Comparison of ENCODE assay signal across 9 mouse cellular contexts in the genomic region with DNA sequence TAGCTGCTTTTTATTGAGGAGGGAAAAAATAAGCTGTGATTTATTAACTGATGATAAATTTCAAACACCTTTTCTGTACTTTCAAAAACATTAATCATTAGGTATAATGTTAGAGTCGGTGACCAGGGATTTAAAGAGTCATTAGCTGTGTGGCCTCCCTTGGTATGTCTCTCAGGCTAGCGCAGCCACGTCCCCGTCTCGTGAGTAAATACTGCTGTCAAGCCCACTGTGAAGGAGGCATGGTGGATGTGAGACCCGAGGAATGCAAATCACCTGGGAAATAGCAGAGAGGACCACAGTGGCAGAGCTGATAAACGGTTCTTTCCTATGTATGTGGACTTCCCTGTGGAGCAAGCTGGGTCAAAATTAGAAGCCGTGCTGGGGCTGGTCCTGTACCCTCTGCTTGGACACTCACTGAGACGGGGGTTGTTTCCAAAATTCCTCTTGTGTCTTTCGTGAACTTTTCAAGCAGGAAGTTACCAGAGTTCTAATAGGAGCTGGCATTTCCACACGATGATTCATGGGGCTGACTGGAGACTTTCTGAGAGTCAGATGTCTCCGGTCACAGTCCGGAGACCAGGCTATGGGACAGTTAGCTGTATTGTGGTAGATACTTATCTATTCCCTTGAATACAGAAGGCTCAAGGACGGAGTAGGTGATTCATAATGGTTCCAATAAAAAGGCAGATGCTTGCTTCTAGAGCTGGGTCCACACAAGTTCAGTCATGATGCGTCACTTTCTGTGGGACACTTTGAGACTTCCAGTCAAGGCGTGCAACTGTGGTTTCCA.
DNase-seq lines count a peak whose midpoint lies in the region; ATAC-seq and TF ChIP-seq lines count a peak whose summit lies in the region.
"Had no signal": no experiment of that assay in that cellular context is flagged by ENCODE, and none has a peak within 500 bp of the region (broad histone marks: within the 10 kb centered on the region; RNA-seq: fewer than 3 reads in every experiment).

No protein-coding gene starts in this region.

- no peaks in the 10 kb centered on the region for H3K9me3 ChIP-seq in liver, embryonic 11.5 days (ENCODE audit: control insufficient read depth, low read length)
- H3K9me3 ChIP-seq in liver, postnatal 0 days (ENCODE audit: low read length) = no peaks in the 10 kb centered on the region
- no peaks in the 10 kb centered on the region for H3K9me3 ChIP-seq in midbrain, embryonic 11.5 days (ENCODE audit: control insufficient read depth, low read length)
- H3K9me3 ChIP-seq: hindbrain, embryonic 10.5 days had no signal

- no peaks in the 10 kb centered on the region for H3K27me3 ChIP-seq in liver, embryonic 11.5 days (replicated peaks; ENCODE audit: control insufficient read depth, insufficient read depth, low read length)
- no peaks in the 10 kb centered on the region for H3K27me3 ChIP-seq in liver, postnatal 0 days (ENCODE audit: insufficient read depth, low read length)
- no peaks in the 10 kb centered on the region for H3K27me3 ChIP-seq in midbrain, embryonic 11.5 days (ENCODE audit: control insufficient read depth, insufficient read depth, low read length)

- 45% methylated on average over 16 of the region's 16 CpGs for WGBS in liver, embryonic 11.5 days
- WGBS in liver, postnatal 0 days (ENCODE audit: insufficient replicate concordance) = 51% methylated on average over 16 of the region's 16 CpGs
- 68% methylated on average over 16 of the region's 16 CpGs for WGBS in macrophage (ENCODE audit: missing documents)
- whole genome bisulfite sequencing in midbrain, embryonic 11.5 days = 80% methylated on average over 16 of the region's 16 CpGs

- ATAC-seq in liver, embryonic 11.5 days (replicated peaks; ENCODE audit: low FRiP score) = no peak
- ATAC-seq in liver, postnatal 0 days = no peak
- ATAC-seq in midbrain, embryonic 11.5 days (ENCODE audit: low FRiP score) = no peak

- no peak for DNase-seq in liver, embryonic 11.5 days (ENCODE audit: low spot score)
- DNase-seq in liver, postnatal 0 days = no peak
- peak; percentile 72 for DNase-seq in NIH3T3 (ENCODE audit: low read depth)
- DNase-seq in c-Kit-positive CD71-positive TER-119-negative erythroid progenitor cells, embryonic 14.5 days (ENCODE audit: low read depth) = peak; percentile 19
- no peak for DNase-seq in left cerebral cortex, adult 2 months (ENCODE audit: extremely low spot score in 1 of 2, low spot score in 2 of 2)
- no peak for DNase-seq in midbrain, embryonic 11.5 days (ENCODE audit: low spot score, missing footprints)
- DNase-seq: cerebellum, adult 8-10 months had no signal

- peaks cover 26% of the 10 kb centered on the region for H3K4me1 ChIP-seq in liver, embryonic 11.5 days (replicated peaks; ENCODE audit: control insufficient read depth, insufficient read depth, low read length)
- H3K4me1 ChIP-seq in liver, postnatal 0 days (ENCODE audit: insufficient read depth) = peaks cover 12% of the 10 kb centered on the region
- no peaks in the 10 kb centered on the region for H3K4me1 ChIP-seq in midbrain, embryonic 11.5 days (ENCODE audit: control insufficient read depth, insufficient read depth, low read length)

- H3K79me2 ChIP-seq in macrophage (ENCODE audit: inconsistent target) = no peaks in the 10 kb centered on the region

- TF ChIP-seq CTCF in liver, postnatal 0 days (IDR thresholded peaks at IDR 0.05; ENCODE audit: low read depth) = no peak
- TF ChIP-seq CTCF in left cerebral cortex, adult 2 months (IDR thresholded peaks at IDR 0.05) = no peak

- intact Hi-C loops in left cerebral cortex, adult 2 months (cut with DNase I) = no loop called here

- H3K36me3 ChIP-seq in liver, embryonic 11.5 days (ENCODE audit: control insufficient read depth, insufficient read depth, low read length) = no peaks in the 10 kb centered on the region
- no peaks in the 10 kb centered on the region for H3K36me3 ChIP-seq in liver, postnatal 0 days (replicated peaks; ENCODE audit: insufficient read depth, low read length)
- no peaks in the 10 kb centered on the region for H3K36me3 ChIP-seq in macrophage (ENCODE audit: inconsistent target)
- no peaks in the 10 kb centered on the region for H3K36me3 ChIP-seq in midbrain, embryonic 11.5 days (ENCODE audit: control insufficient read depth, insufficient read depth, low read length)
- H3K36me3 ChIP-seq: hindbrain, embryonic 10.5 days had no signal

- H3K4me3 ChIP-seq in liver, embryonic 11.5 days (ENCODE audit: low read depth, low read length) = no peak overlapping the region
- H3K4me3 ChIP-seq in liver, postnatal 0 days (ENCODE audit: low read depth, low read length) = no peak overlapping the region
- H3K4me3 ChIP-seq in macrophage (ENCODE audit: inconsistent target) = no peak overlapping the region
- H3K4me3 ChIP-seq in left cerebral cortex, adult 2 months = no peak overlapping the region
- no peak overlapping the region for H3K4me3 ChIP-seq in midbrain, embryonic 11.5 days (ENCODE audit: low read depth, low read length)
- H3K4me3 ChIP-seq: hindbrain, embryonic 10.5 days had no signal

- no peak overlapping the region for H3K27ac ChIP-seq in liver, embryonic 11.5 days (ENCODE audit: low read depth, low read length)
- H3K27ac ChIP-seq in liver, postnatal 0 days (ENCODE audit: low read depth) = no peak overlapping the region
- H3K27ac ChIP-seq in macrophage = peak overlapping the region; percentile 65
- H3K27ac ChIP-seq in left cerebral cortex, adult 2 months = no peak overlapping the region
- no peak overlapping the region for H3K27ac ChIP-seq in midbrain, embryonic 11.5 days (ENCODE audit: low read depth, low read length)
- H3K27ac ChIP-seq: hindbrain, embryonic 10.5 days had no signal

- peak overlapping the region; percentile 60; the same call in 1 of the 2 replicates for H3K4me2 ChIP-seq in liver, embryonic 11.5 days
- no peak overlapping the region for H3K4me2 ChIP-seq in liver, postnatal 0 days (ENCODE audit: low read depth, low read length)
- no peak overlapping the region for H3K4me2 ChIP-seq in midbrain, embryonic 11.5 days

- 0 out of 2 replicates have a peak overlapping the region, but pooled peaks have one; percentile 25 for H3K9ac ChIP-seq in liver, embryonic 11.5 days (ENCODE audit: low read depth, low read length)
- H3K9ac ChIP-seq in liver, postnatal 0 days (replicated peaks) = no peak overlapping the region
- no peak overlapping the region for H3K9ac ChIP-seq in midbrain, embryonic 11.5 days (ENCODE audit: low read length)

- TF ChIP-seq EP300 in liver, postnatal 0 days (IDR thresholded peaks at IDR 0.05; ENCODE audit: low read depth) = no peak

Comparison
In these comparisons a context has a peak if more than half of its experiments do, and no peak if none do; other contexts are left out.
1. DNase-seq: peak in NIH3T3 (single experiment) and c-Kit-positive CD71-positive TER-119-negative erythroid progenitor cells, embryonic 14.5 days (single experiment); none in liver, embryonic 11.5 days (single experiment), liver, postnatal 0 days (single experiment), left cerebral cortex, adult 2 months (0 of 2) and midbrain, embryonic 11.5 days (single experiment).